Mouse (Mus musculus) kidney, postnatal 36 days (tissue): ENCODE data around the gene Atpaf1.

ENCODE experiments used
- DNase-seq, 2 experiments: peaks; one replicate each; pipeline ENCODE4 v3.0.0; 2021 to 2022; ENCODE audit warnings: mixed read lengths in 2 of 2

Gene Atpaf1

GRCm38 (mm10) chr4:115784769-115785510, at the start of gene Atpaf1:
TSS of gene Atpaf1 (plus strand) at chr4:115784812.
- DNase-seq: peak; percentile 59 to 81

DNA sequence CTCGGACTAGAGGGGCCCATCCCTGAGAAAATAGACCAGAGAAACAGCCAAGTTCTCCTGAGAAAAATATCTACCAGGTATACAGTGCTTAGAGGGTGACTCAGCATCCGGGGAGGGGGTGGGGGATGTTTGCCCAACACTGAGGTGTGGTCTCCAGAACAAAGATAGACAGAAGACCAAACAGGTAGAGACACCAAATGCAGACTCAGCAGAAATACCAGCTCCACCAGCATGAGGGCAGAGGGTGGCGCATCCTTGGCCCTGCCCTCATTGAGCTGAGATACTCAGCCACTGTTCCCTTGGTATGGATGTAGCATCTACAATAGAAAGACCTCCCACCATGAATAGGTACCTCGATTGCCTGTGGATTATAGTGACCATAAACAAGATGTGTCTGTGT, 49.7 kb upstream of the Atpaf1 start:
- no peak for DNase-seq

DNA sequence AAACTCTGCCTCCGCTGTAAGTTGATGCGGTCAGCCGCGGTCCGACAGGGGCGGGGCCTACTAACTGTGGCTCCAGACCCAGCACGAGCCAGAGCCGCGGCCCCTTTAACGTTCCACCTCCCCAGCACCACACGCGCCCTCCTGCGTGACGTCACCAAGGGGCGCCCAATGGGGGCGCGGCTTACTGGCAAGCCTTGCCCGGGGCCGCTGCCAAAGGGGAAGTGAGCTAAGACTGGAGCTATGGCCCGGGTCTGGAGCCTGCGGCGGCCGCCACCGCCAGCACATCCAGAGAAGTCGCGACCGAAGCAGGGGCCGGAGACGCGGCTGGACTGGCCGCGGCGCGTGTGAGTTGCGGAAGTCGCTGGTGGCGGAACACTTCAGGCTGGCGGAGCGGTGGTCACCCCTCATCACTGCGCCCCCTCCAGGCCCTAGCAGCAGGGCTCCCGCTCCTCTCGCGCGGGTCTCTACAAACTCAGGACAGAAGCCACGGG, 47.0 kb upstream of the Atpaf1 start, which contains the start of gene Efcab14:
TSS of gene Efcab14 (plus strand) at position 194 of the 491 bp plus-strand sequence.
- DNase-seq: peak; percentile 99

DNA sequence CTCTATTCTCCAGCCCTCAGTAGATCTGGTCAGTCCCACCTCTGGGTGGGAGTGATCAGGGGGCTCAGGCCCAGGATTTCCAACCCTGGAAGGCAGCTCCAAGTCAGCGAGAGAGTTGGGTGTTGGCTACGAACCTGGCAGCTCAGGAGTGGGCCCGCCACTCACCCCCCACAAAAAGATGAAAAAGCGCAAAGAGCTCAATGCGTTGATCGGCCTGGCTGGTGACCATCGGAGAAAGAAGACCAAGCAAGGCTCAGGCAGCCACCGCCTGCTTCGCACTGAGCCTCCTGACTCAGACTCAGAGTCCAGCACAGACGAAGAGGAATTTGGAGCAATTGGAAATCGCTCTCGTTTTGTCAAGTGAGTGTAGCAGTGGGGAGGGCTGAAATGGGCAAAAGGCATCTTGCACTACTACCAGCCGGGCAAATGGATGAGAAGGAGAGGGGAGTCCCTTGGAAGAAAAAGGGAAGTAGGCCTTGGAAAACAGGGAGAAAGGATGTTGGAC, 46.1 kb upstream of the Atpaf1 start:
- peak in 1 of 2 experiments; percentile 17 for DNase-seq

GRCm38 (mm10) chr4:115742658-115743057, 42.0 kb upstream of the Atpaf1 start:
- DNase-seq: no peak

- DNase-seq: no peak
These were observed 41.5 kb upstream of the Atpaf1 start for GRCm38 (mm10) chr4:115743096-115743495.

- no peak for DNase-seq
These were observed 36.4 kb upstream of the Atpaf1 start for GRCm38 (mm10) chr4:115748181-115748580.

- no peak for DNase-seq
These were observed 35.3 kb upstream of the Atpaf1 start for GRCm38 (mm10) chr4:115749336-115749735.

DNA sequence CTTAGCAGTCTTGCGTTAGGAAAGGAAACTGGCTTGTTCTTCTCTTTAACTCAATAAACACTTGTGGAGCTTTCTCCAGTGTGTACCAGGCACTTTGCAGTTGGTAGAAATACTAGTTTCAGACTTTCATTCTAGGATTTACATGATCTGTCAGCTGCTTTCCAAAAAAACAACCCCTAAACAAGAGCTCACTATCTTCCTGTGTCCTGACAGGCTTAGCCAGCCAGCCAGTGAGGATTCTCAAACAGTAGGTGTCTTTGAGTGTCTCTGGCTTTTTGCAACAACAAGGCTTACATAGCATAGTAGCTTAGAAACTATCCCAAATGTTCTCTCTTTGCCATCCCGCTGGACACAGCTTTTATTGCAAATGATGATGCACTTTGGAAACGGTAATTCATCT, 30.5 kb upstream of the Atpaf1 start:
- DNase-seq: no peak

GRCm38 (mm10) chr4:115754851-115755250, 29.8 kb upstream of the Atpaf1 start:
- no peak for DNase-seq

DNA sequence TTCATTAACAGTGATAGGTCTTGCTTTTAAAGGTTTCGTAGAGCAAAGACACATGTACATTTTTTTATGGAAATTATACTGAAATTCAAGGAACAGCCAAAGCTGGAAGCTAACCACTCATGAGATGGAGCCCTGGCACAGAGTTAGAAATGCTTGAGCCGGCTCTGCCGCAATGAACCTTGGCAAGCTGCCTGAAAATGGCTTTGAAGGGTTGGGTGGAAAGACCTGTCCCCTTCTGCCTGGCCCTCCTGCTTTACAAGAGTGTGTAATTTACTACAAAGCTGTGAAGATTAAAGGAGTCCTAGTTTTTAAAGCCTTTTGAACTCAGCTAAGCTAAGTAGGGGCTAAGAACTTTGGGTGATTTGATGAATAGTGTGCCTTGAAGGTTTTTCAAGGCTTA, 23.4 kb upstream of the Atpaf1 start:
- peak; percentile 41 to 71 for DNase-seq

GRCm38 (mm10) chr4:115764581-115764980, 20.0 kb upstream of the Atpaf1 start:
- DNase-seq: no peak

- peak; percentile 6 to 12 for DNase-seq
These were observed 16.8 kb upstream of the Atpaf1 start for GRCm38 (mm10) chr4:115767647-115768467.

DNA sequence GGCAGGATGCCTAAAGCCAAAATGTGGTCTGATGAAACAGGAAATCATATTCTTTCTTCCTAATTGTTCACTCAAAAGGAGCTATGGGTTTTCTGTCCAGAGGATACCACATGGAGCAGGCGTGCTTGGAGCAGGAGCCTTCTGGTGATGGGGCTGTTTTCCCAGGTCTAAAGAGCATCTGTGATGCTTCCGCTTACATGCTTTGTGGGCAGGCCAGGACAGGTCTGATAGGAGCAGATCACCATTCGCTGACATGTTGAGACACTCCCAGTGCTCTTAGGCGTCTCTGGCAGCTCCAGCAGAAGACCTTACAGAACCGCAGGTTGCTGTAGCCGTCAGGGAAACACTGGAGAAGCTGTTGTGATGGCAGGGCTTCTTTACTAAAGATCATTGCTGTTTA, 9.6 kb upstream of the Atpaf1 start:
- no peak for DNase-seq

- no peak for DNase-seq
These were observed 7.0 kb upstream of the Atpaf1 start for GRCm38 (mm10) chr4:115777627-115778026.

DNA sequence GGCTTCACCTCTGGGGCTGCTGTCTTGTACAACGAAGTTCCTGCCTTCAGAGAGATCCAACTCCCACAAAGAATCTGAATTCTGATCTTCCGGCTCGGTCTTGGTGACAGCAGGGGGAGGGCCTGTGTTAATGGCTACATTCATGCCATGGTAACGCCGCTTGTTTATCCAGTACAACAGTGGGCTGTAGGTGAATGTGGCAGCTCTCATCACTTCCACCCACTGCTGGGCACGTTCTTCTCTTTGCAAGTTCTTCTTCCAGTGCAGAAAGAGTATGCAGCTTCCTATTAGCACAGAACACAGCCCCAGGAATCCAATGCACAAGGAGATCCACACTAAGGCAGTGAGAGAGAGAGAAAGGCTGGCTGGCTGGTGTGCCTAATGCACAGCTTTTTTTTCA, 4.3 kb upstream of the Atpaf1 start:
- DNase-seq: no peak

GRCm38 (mm10) chr4:115780918-115781317, 3.7 kb upstream of the Atpaf1 start, which contains the start of gene Tex38:
TSS of gene Tex38 (minus strand) at chr4:115781018.
- DNase-seq: no peak

DNA sequence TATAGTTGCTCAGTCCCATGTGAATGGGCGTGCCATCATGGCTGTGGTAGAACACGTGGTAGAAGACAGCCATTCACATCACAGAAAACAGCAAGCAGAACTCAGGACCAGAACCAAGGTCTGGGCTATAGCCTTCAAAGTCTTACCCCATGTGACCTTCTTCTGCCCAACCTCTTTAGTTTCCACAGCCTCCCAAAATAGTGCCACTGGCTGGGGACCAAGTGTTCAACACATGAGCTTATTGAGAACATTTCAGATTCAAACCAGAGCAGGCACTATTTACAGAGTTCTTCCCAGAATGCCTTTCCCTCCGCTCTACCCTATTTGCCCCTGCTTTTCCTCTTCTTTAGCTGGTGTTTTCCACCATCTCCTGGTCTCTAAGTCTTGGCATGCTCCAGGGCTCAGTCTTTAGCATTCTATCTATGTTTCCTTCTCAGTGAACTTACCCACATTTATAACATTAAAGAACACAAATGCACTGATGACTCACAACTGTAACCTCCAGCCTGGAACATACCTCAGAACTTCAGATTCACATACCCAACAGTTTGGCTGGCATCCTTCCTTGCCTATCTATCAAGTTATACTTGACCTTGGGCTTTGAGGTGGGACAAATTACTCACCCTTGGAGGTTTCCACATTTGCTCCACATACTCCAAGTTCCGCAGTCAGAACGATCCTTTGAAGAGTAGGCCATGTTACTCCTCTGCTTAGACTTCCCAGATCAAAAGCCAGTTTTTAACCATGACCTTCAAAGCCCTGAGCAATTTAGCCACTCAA, 2.4 kb upstream of the Atpaf1 start:
- no peak for DNase-seq

DNA sequence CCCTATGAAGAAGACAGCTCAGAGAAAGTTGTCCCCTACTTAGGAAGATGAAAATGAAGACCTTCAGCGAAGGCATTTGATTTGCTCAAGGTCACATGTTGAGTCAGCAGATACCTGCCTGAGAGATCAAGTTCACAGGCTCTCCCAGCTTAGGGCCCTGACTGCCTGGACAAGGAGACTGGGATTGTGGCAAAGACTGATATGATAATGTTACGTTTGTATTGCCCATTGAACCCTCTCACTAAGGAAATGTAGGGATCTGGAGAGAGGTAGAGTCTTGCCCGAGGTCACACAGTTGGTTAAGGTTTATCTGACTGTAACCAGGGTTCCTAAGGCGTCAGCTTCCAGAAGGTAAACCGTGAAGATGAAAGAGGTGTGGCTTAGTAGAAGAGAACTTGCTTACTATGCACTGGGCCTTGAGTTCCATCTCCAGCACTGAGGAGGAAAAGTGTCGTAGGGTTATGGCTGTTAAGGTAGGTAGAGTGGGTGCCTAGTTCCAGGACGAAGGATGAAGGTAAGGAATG, 961 bp downstream of the Atpaf1 start:
- peak; percentile 18 to 22 for DNase-seq

DNA sequence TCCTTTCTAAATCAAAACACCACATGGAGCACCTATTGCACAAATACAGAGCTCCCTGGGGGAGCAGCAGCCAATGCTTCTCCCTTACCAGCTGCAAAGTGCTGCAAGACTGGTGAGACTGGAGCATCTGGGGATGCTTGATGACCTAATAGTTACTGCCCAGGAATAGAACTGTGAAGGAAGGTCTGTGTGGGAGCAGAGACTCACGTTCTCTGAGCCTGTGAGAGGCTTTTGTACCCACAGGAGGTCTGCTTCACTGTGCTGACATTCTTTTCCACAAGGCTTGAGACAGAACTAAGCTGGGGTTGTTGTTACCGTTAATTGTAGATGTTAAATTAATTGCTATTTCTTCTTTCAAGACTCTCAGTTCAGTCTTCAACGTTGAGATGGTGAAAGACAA, 6.3 kb downstream of the Atpaf1 start:
- no peak for DNase-seq

- DNase-seq: no peak
These were observed 10.7 kb downstream of the Atpaf1 start for GRCm38 (mm10) chr4:115795360-115795759.

GRCm38 (mm10) chr4:115799981-115800380, 15.4 kb downstream of the Atpaf1 start:
- no peak for DNase-seq
